Mouse (Mus musculus) forebrain, postnatal 0 days (tissue): ENCODE measurements at regions not wholly inside any gene's neighbourhood (a gene's known extent, or its start where the extent isn't known, plus 50 kb on each side); places are given as distances from the start of the nearest gene placed in this dataset.

Experiments used
- ATAC-seq: fragments of 200-750 bp; cut with Nextera tagmentation; 2 replicates; pipeline ENCODE4 v1.8.0; 2017; ENCODE audit warnings: mild to moderate bottlenecking, moderate library complexity
- DNase-seq: peaks from one replicate; pipeline ENCODE4 v3.0.0-alpha.2; 2015
- H3K27ac ChIP-seq: fragments of 300-500 bp; sonication (generic); 2 replicates; pipeline ENCODE4 v1.5.1; 2014; ENCODE audit warnings: low read depth, mild to moderate bottlenecking, antibody characterized with exemption, low read length, moderate library complexity, mixed read lengths
- H3K27me3 ChIP-seq: fragments of 300-500 bp; sonication (generic); 2 replicates; pipeline ENCODE4 v1.6.1; 2014; ENCODE audit warnings: mild to moderate bottlenecking, low read length, mixed read lengths; ENCODE audit not compliant: insufficient read depth
- H3K36me3 ChIP-seq: fragments of 300-500 bp; sonication (generic); 2 replicates; pipeline ENCODE4 v1.6.1; 2014; ENCODE audit warnings: mild to moderate bottlenecking, moderate library complexity; ENCODE audit not compliant: insufficient read depth
- H3K4me1 ChIP-seq: fragments of 300-500 bp; sonication (generic); 2 replicates; pipeline ENCODE4 v1.6.1; 2014; ENCODE audit warnings: antibody characterized with exemption; ENCODE audit not compliant: insufficient read depth
- H3K4me2 ChIP-seq: fragments of 300-500 bp; sonication (generic); 2 replicates; pipeline ENCODE4 v1.6.1; 2014; ENCODE audit warnings: low read depth, mild to moderate bottlenecking, moderate library complexity
- H3K4me3 ChIP-seq: fragments of 300-500 bp; sonication (generic); 2 replicates; pipeline ENCODE4 v1.5.1; 2014; ENCODE audit warnings: low read depth, low read length, mixed read lengths
- H3K9ac ChIP-seq: fragments of 300-500 bp; sonication (generic); 2 replicates; pipeline ENCODE4 v1.6.1; 2014; ENCODE audit warnings: mild to moderate bottlenecking
- H3K9me3 ChIP-seq: fragments of 300-500 bp; sonication (generic); 2 replicates; pipeline ENCODE4 v1.6.1; 2016; ENCODE audit warnings: low read length
- CTCF ChIP-seq: sonication (generic); IDR thresholded peaks from 2 replicates; pipeline ENCODE4 v1.5.1; 2016; ENCODE audit warnings: antibody characterized with exemption, control low read depth, low read depth
- WGBS: fragments of 180-500 bp; shearing (Covaris S2); extraction: QIAGEN DNeasy Blood & Tissue Kit; methylation state at CpG from one replicate; pipeline ENCODE4 v1.1.7; 2014; 5-methylcytosine and 5-hydroxymethylcytosine counted together

DNA sequence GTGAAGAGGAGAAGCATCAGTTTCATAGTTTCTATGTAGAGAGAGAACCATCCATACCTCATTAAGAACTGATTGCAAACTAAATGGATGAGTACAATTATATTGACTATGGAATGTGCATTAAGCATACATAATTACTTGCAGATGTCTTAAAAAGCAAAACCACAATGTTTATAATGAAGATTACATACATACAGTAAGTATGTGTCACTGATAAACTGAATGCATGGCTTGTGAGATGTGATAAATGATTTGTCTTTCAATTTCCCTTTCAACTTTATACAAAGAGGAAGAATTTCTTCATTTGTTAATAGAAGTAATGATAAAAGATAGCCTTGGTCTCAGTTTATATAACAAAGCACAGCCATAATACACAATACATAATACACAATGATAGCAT lies 1939.3 kb downstream of the 9330182O14Rik start:
- DNase-seq, result no peak
- H3K27ac ChIP-seq, result no peak overlapping the region
- no peak for TF ChIP-seq CTCF
- no peak for ATAC-seq
- H3K4me3 ChIP-seq, result no peak overlapping the region
- no peaks in the 10 kb centered on the region for H3K36me3 ChIP-seq
- H3K9me3 ChIP-seq, result no peaks in the 10 kb centered on the region
- no peaks in the 10 kb centered on the region for H3K4me1 ChIP-seq
- H3K9ac ChIP-seq, result no peak overlapping the region
- H3K4me2 ChIP-seq, result no peak overlapping the region
- H3K27me3 ChIP-seq, result no peaks in the 10 kb centered on the region

DNA sequence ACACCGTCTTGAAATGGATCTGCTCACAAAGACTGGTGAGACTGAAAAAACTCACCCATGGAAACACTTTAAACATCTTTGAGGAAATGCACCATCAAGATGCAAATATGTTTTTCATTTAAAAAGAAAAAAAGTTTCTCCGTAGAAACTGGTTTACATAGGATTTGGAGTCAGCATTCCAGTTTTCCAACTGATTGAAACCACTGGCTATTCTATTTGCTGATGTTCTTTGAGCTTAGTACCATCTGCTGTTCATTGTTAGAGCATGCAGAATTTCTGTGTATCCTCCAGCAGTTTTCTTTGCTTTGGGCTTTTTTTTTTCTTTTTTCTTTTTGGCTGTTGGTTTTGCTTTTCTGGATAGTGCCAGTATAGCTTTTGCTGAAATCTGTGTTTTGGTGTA lies 1948.3 kb downstream of the 9330182O14Rik start:
- ATAC-seq (no peak), DNase-seq (no peak)
- Histone ChIP-seq H3K4me2 (no peak overlapping the region), H3K27ac (no peak overlapping the region), H3K9me3 (no peaks in the 10 kb centered on the region), H3K36me3 (no peaks in the 10 kb centered on the region), H3K9ac (no peak overlapping the region), H3K27me3 (no peaks in the 10 kb centered on the region), H3K4me1 (no peaks in the 10 kb centered on the region), H3K4me3 (no peak overlapping the region)
- 93% methylated on average over 2 of the region's 2 CpGs for WGBS
- TF ChIP-seq CTCF, result no peak

DNA sequence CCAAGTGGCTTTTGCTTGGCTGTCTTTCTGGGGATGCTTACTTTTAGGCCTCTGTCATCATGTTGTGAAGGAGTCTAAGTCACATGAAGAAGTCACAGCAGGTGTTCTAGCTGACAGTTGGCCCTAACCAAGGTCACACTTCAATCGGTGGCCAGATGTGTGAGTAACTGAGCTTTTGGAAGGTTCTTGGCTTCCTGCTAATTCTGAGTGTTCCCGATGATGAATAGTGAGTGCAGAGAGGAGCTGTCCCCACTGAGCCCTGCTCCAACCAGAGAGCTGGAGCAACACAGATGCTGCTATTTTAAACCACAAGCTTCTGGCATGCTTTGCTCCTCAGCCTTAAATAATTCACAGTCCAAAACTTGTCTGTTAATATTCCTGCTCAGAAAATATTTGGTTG lies 1966.6 kb downstream of the 9330182O14Rik start:
- no peak for TF ChIP-seq CTCF
- WGBS, result 62% methylated on average over 2 of the region's 2 CpGs
- Histone ChIP-seq H3K4me3 (no peak overlapping the region), H3K4me1 (no peaks in the 10 kb centered on the region), H3K4me2 (no peak overlapping the region), H3K27me3 (no peaks in the 10 kb centered on the region), H3K9me3 (no peaks in the 10 kb centered on the region), H3K36me3 (no peaks in the 10 kb centered on the region), H3K9ac (no peak overlapping the region), H3K27ac (no peak overlapping the region)
- no peak for ATAC-seq
- DNase-seq, result no peak

DNA sequence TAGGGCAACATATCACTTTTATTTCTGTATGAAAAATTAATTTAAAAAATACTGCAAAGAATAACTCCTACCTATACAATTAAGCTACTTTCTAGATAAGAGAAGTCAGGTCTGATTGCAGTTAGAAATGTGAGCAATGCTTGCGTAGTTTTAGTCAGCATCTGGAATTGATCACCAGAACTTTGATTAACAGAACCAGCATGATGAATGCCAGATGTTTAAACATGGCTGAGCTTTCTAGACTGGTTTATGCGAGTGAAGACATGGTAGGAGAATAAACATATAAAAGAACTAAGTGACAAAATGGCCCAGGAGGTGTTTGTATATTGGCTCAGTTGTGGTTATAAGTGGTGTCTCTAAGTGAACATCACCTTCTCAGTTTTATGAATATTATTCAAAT lies 1970.7 kb downstream of the 9330182O14Rik start:
- WGBS, result 88% methylated on average over 2 of the region's 2 CpGs
- Histone ChIP-seq H3K36me3 (no peaks in the 10 kb centered on the region), H3K9me3 (no peaks in the 10 kb centered on the region), H3K27me3 (no peaks in the 10 kb centered on the region), H3K4me3 (no peak overlapping the region), H3K27ac (no peak overlapping the region), H3K4me2 (no peak overlapping the region), H3K9ac (no peak overlapping the region), H3K4me1 (no peaks in the 10 kb centered on the region)
- DNase-seq (no peak), ATAC-seq (no peak)
- TF ChIP-seq CTCF, result no peak

DNA sequence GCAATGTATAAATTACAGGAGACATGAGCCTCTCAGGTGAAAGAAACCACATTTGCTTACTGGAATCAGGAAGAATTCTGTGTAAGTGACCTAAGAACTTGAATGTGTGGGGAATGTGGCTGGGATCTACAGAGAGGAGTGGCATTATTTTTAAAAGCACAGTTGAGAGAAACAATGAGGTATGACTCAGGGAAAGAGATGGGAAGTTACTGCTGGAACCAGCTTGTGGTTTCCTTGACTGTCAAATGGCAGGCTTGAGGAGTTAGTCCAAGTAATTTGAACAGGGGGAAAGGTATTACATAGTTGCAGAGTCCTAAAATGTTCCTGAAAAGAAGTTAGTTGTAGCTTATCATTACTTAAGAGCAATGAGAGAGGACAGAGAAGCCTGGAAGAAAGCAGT lies 1972.9 kb downstream of the 9330182O14Rik start:
- Histone ChIP-seq H3K9ac (no peak overlapping the region), H3K4me2 (no peak overlapping the region), H3K36me3 (no peaks in the 10 kb centered on the region), H3K4me3 (no peak overlapping the region), H3K4me1 (no peaks in the 10 kb centered on the region), H3K9me3 (no peaks in the 10 kb centered on the region), H3K27me3 (no peaks in the 10 kb centered on the region), H3K27ac (no peak overlapping the region)
- DNase-seq, result no peak
- no peak for ATAC-seq
- TF ChIP-seq CTCF, result no peak

DNA sequence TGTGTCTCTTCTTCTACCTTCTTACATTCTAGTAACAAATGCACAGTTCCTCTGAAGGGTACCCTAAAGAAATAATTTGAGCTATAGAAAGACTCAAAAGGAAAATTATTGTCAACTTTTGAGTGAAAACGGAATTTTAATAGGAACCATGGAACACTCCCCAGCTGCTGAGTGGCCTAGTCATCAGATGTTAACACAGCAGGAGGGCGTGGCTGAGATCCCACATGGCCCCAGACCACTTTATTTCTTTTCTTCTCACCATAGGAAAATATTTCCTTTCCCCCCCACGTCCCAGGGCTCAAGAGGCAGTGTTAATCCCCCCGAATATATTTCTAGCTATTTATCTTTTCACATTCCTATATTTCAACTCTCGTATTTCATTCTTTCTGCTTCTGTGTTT lies 1977.6 kb downstream of the 9330182O14Rik start:
- Histone ChIP-seq H3K36me3 (no peaks in the 10 kb centered on the region), H3K9ac (no peak overlapping the region), H3K4me1 (no peaks in the 10 kb centered on the region), H3K27me3 (no peaks in the 10 kb centered on the region), H3K4me3 (no peak overlapping the region), H3K4me2 (no peak overlapping the region), H3K27ac (no peak overlapping the region), H3K9me3 (no peaks in the 10 kb centered on the region)
- ATAC-seq (no peak), DNase-seq (no peak)
- WGBS, result 67% methylated on average over 5 of the region's 5 CpGs
- no peak for TF ChIP-seq CTCF

DNA sequence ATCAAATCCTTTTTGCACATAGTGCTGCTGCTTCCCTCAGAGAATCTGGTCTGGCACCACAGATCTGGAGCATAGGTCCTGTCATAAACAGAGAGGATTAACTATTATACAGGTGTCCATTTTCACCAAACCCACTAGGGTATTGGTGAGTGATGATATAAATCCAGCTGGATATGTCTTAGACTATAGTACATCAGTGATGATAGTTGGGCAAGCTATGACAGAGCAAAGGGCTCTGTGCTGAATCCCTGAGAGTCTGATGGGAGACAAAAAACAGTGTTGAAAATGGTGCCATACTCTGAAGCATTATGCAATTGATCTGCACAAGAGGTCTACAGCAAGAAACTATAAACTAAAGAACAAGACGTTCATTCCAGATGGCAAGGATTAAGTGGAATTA lies 1993.3 kb downstream of the 9330182O14Rik start:
- Histone ChIP-seq H3K9ac (no peak overlapping the region), H3K4me3 (no peak overlapping the region), H3K27ac (no peak overlapping the region), H3K36me3 (no peaks in the 10 kb centered on the region), H3K9me3 (no peaks in the 10 kb centered on the region), H3K4me2 (no peak overlapping the region), H3K4me1 (no peaks in the 10 kb centered on the region), H3K27me3 (no peaks in the 10 kb centered on the region)
- no peak for ATAC-seq
- no peak for DNase-seq
- TF ChIP-seq CTCF, result no peak
- WGBS, result 89% methylated on average over 1 of the region's 1 CpGs

DNA sequence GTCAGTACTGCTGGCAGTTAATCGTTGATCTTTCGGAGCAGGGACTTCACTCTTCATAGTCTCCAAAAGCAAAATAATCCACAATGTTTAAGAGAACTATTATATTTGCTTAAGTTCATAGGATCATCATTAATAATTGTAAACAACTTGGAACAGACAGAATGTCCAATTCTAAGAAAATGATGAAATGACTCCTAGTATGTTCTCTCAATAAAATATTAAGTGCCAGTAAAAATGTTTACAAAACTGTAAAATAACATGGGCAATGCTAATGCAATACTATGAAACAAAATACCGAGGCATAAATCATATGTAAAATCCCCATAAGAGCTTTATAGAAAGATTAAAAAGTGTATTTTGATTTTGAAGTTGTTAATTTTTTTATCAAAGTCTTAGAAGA lies 1994.8 kb downstream of the 9330182O14Rik start:
- Histone ChIP-seq H3K36me3 (no peaks in the 10 kb centered on the region), H3K9me3 (no peaks in the 10 kb centered on the region), H3K27me3 (no peaks in the 10 kb centered on the region), H3K4me2 (no peak overlapping the region), H3K27ac (no peak overlapping the region), H3K4me3 (no peak overlapping the region), H3K4me1 (no peaks in the 10 kb centered on the region), H3K9ac (no peak overlapping the region)
- no peak for TF ChIP-seq CTCF
- WGBS, result 94% methylated on average over 3 of the region's 3 CpGs
- no peak for ATAC-seq
- no peak for DNase-seq
